Comparison of ENCODE assay signal across 16 mouse cellular contexts in genomic region chr19:6639681-6640080, GRCm38 (mm10).
A peak's percentile ranks its signal among the peaks of the same experiment; 100 is the strongest.
DNase-seq lines count a peak whose midpoint lies in the region; ATAC-seq and TF ChIP-seq lines count a peak whose summit lies in the region.
"Had no signal": no experiment of that assay in that cellular context is flagged by ENCODE, and none has a peak within 500 bp of the region (broad histone marks: within the 10 kb centered on the region; RNA-seq: fewer than 3 reads in every experiment).

No protein-coding gene starts in this region.

- peak; percentile 22 for DNase-seq in adrenal gland, adult 2 months
- no peak for DNase-seq in adrenal gland, adult 18-20 months (ENCODE audit: low spot score in 2 of 2)
- DNase-seq in adrenal gland, postnatal 10 days, result peak; percentile 23
- DNase-seq in adrenal gland, postnatal 14 days, result peak; percentile 48
- DNase-seq in stomach, postnatal 0 days (ENCODE audit: low spot score), result no peak
- no peak for DNase-seq in right cerebral cortex, adult 18-20 months
- DNase-seq: cerebellum, adult 11-12 months; cerebellum, adult 2 months; cerebellum, adult 9-10 months; cerebellum, postnatal 10 days; cerebellum, postnatal 25 days; forebrain, postnatal 0 days had no signal

- H3K36me3 ChIP-seq in stomach, postnatal 0 days (ENCODE audit: control insufficient read depth, insufficient read depth, low read length), result no peaks in the 10 kb centered on the region
- H3K36me3 ChIP-seq: embryonic facial prominence, embryonic 10.5 days; embryonic facial prominence, embryonic 12.5 days; forebrain, embryonic 15.5 days had no signal

- H3K9ac ChIP-seq in stomach, postnatal 0 days (ENCODE audit: low read length), result no peak overlapping the region
- H3K9ac ChIP-seq: embryonic facial prominence, embryonic 12.5 days; forebrain, embryonic 13.5 days; forebrain, embryonic 15.5 days; forebrain, postnatal 0 days had no signal

- no peaks in the 10 kb centered on the region for H3K27me3 ChIP-seq in stomach, postnatal 0 days (ENCODE audit: control insufficient read depth, insufficient read depth, low read length)
- H3K27me3 ChIP-seq: embryonic facial prominence, embryonic 12.5 days; forebrain, embryonic 13.5 days; forebrain, embryonic 15.5 days had no signal

- ATAC-seq in stomach, postnatal 0 days (ENCODE audit: low FRiP score, low TSS enrichment), result no peak
- ATAC-seq: forebrain, embryonic 13.5 days; forebrain, embryonic 15.5 days; forebrain, postnatal 0 days had no signal

- 79% methylated on average over 7 of the region's 7 CpGs for WGBS in stomach, postnatal 0 days

- H3K4me1 ChIP-seq in stomach, postnatal 0 days (replicated peaks; ENCODE audit: control insufficient read depth, insufficient read depth), result no peaks in the 10 kb centered on the region
- H3K4me1 ChIP-seq: embryonic facial prominence, embryonic 12.5 days; forebrain, embryonic 13.5 days; forebrain, embryonic 15.5 days had no signal

- TF ChIP-seq CTCF in stomach, postnatal 0 days (IDR thresholded peaks at IDR 0.05; ENCODE audit: low read depth), result no peak

- TF ChIP-seq EP300 in stomach, postnatal 0 days (optimal IDR thresholded peaks at IDR 0.05), result no peak

- H3K9me3 ChIP-seq in stomach, postnatal 0 days (ENCODE audit: control insufficient read depth, low read length), result no peaks in the 10 kb centered on the region
- H3K9me3 ChIP-seq: embryonic facial prominence, embryonic 10.5 days; embryonic facial prominence, embryonic 12.5 days; forebrain, embryonic 13.5 days; forebrain, embryonic 15.5 days had no signal

- H3K4me3 ChIP-seq in stomach, postnatal 0 days (ENCODE audit: low read depth, low read length), result no peak overlapping the region
- H3K4me3 ChIP-seq: embryonic facial prominence, embryonic 10.5 days; embryonic facial prominence, embryonic 12.5 days; forebrain, embryonic 13.5 days; forebrain, embryonic 15.5 days had no signal

- no peak overlapping the region for H3K27ac ChIP-seq in stomach, postnatal 0 days (replicated peaks)
- H3K27ac ChIP-seq: embryonic facial prominence, embryonic 10.5 days; embryonic facial prominence, embryonic 12.5 days; forebrain, embryonic 13.5 days; forebrain, embryonic 15.5 days had no signal

- no peak overlapping the region for H3K4me2 ChIP-seq in stomach, postnatal 0 days (replicated peaks; ENCODE audit: low read depth)
- H3K4me2 ChIP-seq: embryonic facial prominence, embryonic 12.5 days; forebrain, embryonic 13.5 days; forebrain, embryonic 15.5 days had no signal

Comparison
In these comparisons a context has a peak if more than half of its experiments do, and no peak if none do; other contexts are left out.
1. DNase-seq: peak in adrenal gland, adult 2 months (single experiment), adrenal gland, postnatal 10 days (single experiment) and adrenal gland, postnatal 14 days (single experiment); none in adrenal gland, adult 18-20 months (0 of 2), stomach, postnatal 0 days (single experiment) and right cerebral cortex, adult 18-20 months (single experiment).